32 mouse cellular contexts compared by ENCODE assay signal in the genomic region with DNA sequence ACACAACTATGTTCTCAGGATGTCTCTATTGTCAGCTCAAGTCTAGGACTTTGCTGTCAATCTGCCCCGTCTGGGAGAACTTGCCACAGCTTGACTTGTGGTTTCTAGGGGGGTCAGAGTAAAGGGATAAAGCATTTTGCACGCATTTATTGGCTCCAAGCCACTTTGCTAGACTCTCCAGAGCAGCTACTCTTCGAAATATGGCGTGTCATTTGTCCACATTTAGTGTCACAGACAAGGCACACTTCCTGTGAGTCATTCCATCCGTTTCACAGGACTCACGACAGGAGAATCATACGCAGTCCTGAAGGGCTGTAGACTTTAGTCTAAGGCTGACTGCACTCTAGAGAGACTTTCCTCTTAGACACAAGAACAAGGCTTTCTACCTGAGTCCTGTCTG. TPM values are rescaled to one million over a fixed set of nuclear protein-coding genes. Genes with fewer than 3 reads are reported as not detected.
DNase-seq lines count a peak whose midpoint lies in the region; ATAC-seq and TF ChIP-seq lines count a peak whose summit lies in the region.
"Had no signal": no experiment of that assay in that cellular context is flagged by ENCODE, and none has a peak within 500 bp of the region (broad histone marks: within the 10 kb centered on the region; RNA-seq: fewer than 3 reads in every experiment).

No protein-coding gene starts in this region.

- ATAC-seq in liver, embryonic 11.5 days (replicated peaks; ENCODE audit: low FRiP score): no peak
- ATAC-seq: activated CD4-positive, CD25-positive, alpha-beta regulatory T cell, adult 4 months; CD4-positive, CD25-positive, alpha-beta regulatory T cell, adult 4 months; forebrain, embryonic 14.5 days; forebrain, postnatal 0 days; hindbrain, embryonic 16.5 days; inflammation-experienced regulatory T-cells, adult 6 months; intestine, embryonic 16.5 days had no signal

- H3K9ac ChIP-seq in liver, embryonic 11.5 days (ENCODE audit: low read depth, low read length): no peak overlapping the region
- H3K9ac ChIP-seq: embryonic facial prominence, embryonic 12.5 days; embryonic facial prominence, embryonic 15.5 days; forebrain, postnatal 0 days; heart, embryonic 12.5 days; heart, embryonic 15.5 days; hindbrain, embryonic 13.5 days had no signal

- 46% methylated on average over 7 of the region's 7 CpGs for WGBS in liver, embryonic 11.5 days

- TF ChIP-seq CTCF in bone marrow macrophage, adult 2 months (IDR thresholded peaks at IDR 0.05; ENCODE audit: low read depth, low read length): no peak

- H3K27ac ChIP-seq in bone marrow macrophage, adult 2 months (ENCODE audit: insufficient read depth, low read depth, low read length): peak overlapping the region; percentile 58
- no peak overlapping the region for H3K27ac ChIP-seq in liver, embryonic 11.5 days (ENCODE audit: low read depth, low read length)
- H3K27ac ChIP-seq: embryonic facial prominence, embryonic 12.5 days; embryonic facial prominence, embryonic 15.5 days; gastrocnemius, adult 2 months; heart, embryonic 15.5 days; hindbrain, embryonic 10.5 days; hindbrain, embryonic 13.5 days had no signal

- peak; percentile 96 for DNase-seq in 416B (ENCODE audit: low read depth)
- peak; percentile 14 for DNase-seq in induced T-regulatory cell, adult 2 months (ENCODE audit: low read depth)
- no peak for DNase-seq in cerebellum, postnatal 14 days
- no peak for DNase-seq in embryo, embryonic 11 days
- no peak for DNase-seq in liver, embryonic 11.5 days (ENCODE audit: low spot score)
- DNase-seq: adrenal gland, adult 8-10 months; adrenal gland, postnatal 36 days; cerebellum, adult 11 months; cerebellum, postnatal 36 days; forebrain, postnatal 0 days; gastrocnemius, adult 2 months; gastrocnemius, postnatal 14 days; heart, adult 18-20 months; heart, postnatal 10 days; heart, postnatal 36 days had no signal

- TF ChIP-seq POLR2A in bone marrow macrophage, adult 2 months (IDR thresholded peaks at IDR 0.05; ENCODE audit: borderline replicate concordance, low read depth, low read length): no peak

- peaks cover 36% of the 10 kb centered on the region for H3K4me1 ChIP-seq in bone marrow macrophage, adult 2 months (ENCODE audit: control insufficient read depth, insufficient read depth, low read length)
- H3K4me1 ChIP-seq in liver, embryonic 11.5 days (replicated peaks; ENCODE audit: control insufficient read depth, insufficient read depth, low read length): no peaks in the 10 kb centered on the region
- H3K4me1 ChIP-seq: embryonic facial prominence, embryonic 12.5 days; embryonic facial prominence, embryonic 15.5 days; heart, embryonic 12.5 days; heart, embryonic 15.5 days; hindbrain, embryonic 10.5 days; hindbrain, embryonic 13.5 days had no signal

- H3K4me2 ChIP-seq in liver, embryonic 11.5 days: no peak overlapping the region
- H3K4me2 ChIP-seq: embryonic facial prominence, embryonic 12.5 days; embryonic facial prominence, embryonic 15.5 days; heart, embryonic 12.5 days; heart, embryonic 15.5 days; hindbrain, embryonic 13.5 days had no signal

- H3K27me3 ChIP-seq in liver, embryonic 11.5 days (replicated peaks; ENCODE audit: control insufficient read depth, insufficient read depth, low read length): no peaks in the 10 kb centered on the region
- H3K27me3 ChIP-seq: embryonic facial prominence, embryonic 12.5 days; embryonic facial prominence, embryonic 15.5 days; heart, embryonic 15.5 days had no signal

- no peaks in the 10 kb centered on the region for H3K9me3 ChIP-seq in liver, embryonic 11.5 days (ENCODE audit: control insufficient read depth, low read length)
- H3K9me3 ChIP-seq: embryonic facial prominence, embryonic 12.5 days; embryonic facial prominence, embryonic 15.5 days; heart, embryonic 12.5 days; heart, embryonic 15.5 days; hindbrain, embryonic 10.5 days; hindbrain, embryonic 13.5 days had no signal

- H3K4me3 ChIP-seq in bone marrow macrophage, adult 2 months (ENCODE audit: insufficient read depth, low read length): no peak overlapping the region
- H3K4me3 ChIP-seq in liver, embryonic 11.5 days (ENCODE audit: low read depth, low read length): no peak overlapping the region
- H3K4me3 ChIP-seq: embryonic facial prominence, embryonic 12.5 days; embryonic facial prominence, embryonic 15.5 days; gastrocnemius, adult 2 months; heart, embryonic 12.5 days; heart, embryonic 15.5 days; hindbrain, embryonic 10.5 days; hindbrain, embryonic 13.5 days had no signal

- H3K36me3 ChIP-seq in liver, embryonic 11.5 days (ENCODE audit: control insufficient read depth, insufficient read depth, low read length): no peaks in the 10 kb centered on the region
- H3K36me3 ChIP-seq: embryonic facial prominence, embryonic 12.5 days; embryonic facial prominence, embryonic 15.5 days; heart, embryonic 12.5 days; heart, embryonic 15.5 days; hindbrain, embryonic 10.5 days; hindbrain, embryonic 13.5 days had no signal

RNA-seq across cellular contexts. Expression of gene Gm9844, which starts 37.6 kb away (rescaled TPM):
- 2.4 TPM in 1 of 2 replicates, not detected in the other for polyA plus RNA-seq in bone marrow macrophage, adult 2 months (2012; ENCODE audit: insufficient read depth, insufficient read length, missing spikeins)
- 5.0 and 5.8 TPM in 2 replicates for polyA plus RNA-seq in liver, embryonic 11.5 days (2014; fragmentation: Nextera tagmentation; extraction: Ambion mirVana)

RNA-seq across cellular contexts. Expression of gene Lypd4, which starts 45.3 kb away (rescaled TPM):
- not detected in 2 replicates for polyA plus RNA-seq in bone marrow macrophage, adult 2 months (2012; ENCODE audit: insufficient read depth, insufficient read length, missing spikeins)
- polyA plus RNA-seq in liver, embryonic 11.5 days (2014; fragmentation: Nextera tagmentation; extraction: Ambion mirVana): not detected in 2 replicates
- polyA plus RNA-seq: activated CD4-positive, CD25-positive, alpha-beta regulatory T cell, adult 4 months; C2C12; CD4-positive, CD25-positive, alpha-beta regulatory T cell, adult 4 months; cerebellum, adult 2 months; embryonic facial prominence, embryonic 12.5 days; embryonic facial prominence, embryonic 15.5 days; forebrain, embryonic 11.5 days; forebrain, embryonic 14.5 days; forebrain, postnatal 0 days; frontal cortex, adult 2 months; heart, embryonic 12.5 days; heart, embryonic 15.5 days; hindbrain, embryonic 10.5 days; hindbrain, embryonic 13.5 days; inflammation-experienced regulatory T-cells, adult 6 months; intestine, embryonic 16.5 days had no signal

RNA-seq across cellular contexts. Expression of gene Dmrtc2, which starts 45.4 kb away (rescaled TPM):
- not detected in 2 replicates for polyA plus RNA-seq in bone marrow macrophage, adult 2 months (2012; ENCODE audit: insufficient read depth, insufficient read length, missing spikeins)
- not detected in 2 replicates for polyA plus RNA-seq in liver, embryonic 11.5 days (2014; fragmentation: Nextera tagmentation; extraction: Ambion mirVana)
- polyA plus RNA-seq: activated CD4-positive, CD25-positive, alpha-beta regulatory T cell, adult 4 months; C2C12; CD4-positive, CD25-positive, alpha-beta regulatory T cell, adult 4 months; cerebellum, adult 2 months; embryonic facial prominence, embryonic 12.5 days; forebrain, embryonic 11.5 days; forebrain, embryonic 14.5 days; frontal cortex, adult 2 months; heart, embryonic 12.5 days; heart, embryonic 15.5 days; hindbrain, embryonic 10.5 days; inflammation-experienced regulatory T-cells, adult 6 months; intestine, embryonic 16.5 days had no signal

RNA-seq across cellular contexts. Expression of gene Ceacam10, which starts 47.4 kb away (rescaled TPM):
- polyA plus RNA-seq in bone marrow macrophage, adult 2 months (2012; ENCODE audit: insufficient read depth, insufficient read length, missing spikeins): 1.7 TPM in 1 of 2 replicates, not detected in the other
- not detected in 2 replicates for polyA plus RNA-seq in liver, embryonic 11.5 days (2014; fragmentation: Nextera tagmentation; extraction: Ambion mirVana)
- polyA plus RNA-seq: activated CD4-positive, CD25-positive, alpha-beta regulatory T cell, adult 4 months; CD4-positive, CD25-positive, alpha-beta regulatory T cell, adult 4 months; forebrain, embryonic 11.5 days; forebrain, embryonic 14.5 days; forebrain, postnatal 0 days; frontal cortex, adult 2 months; heart, embryonic 12.5 days; hindbrain, embryonic 10.5 days; hindbrain, embryonic 13.5 days; inflammation-experienced regulatory T-cells, adult 6 months had no signal

RNA-seq across cellular contexts. Expression of gene Rps19, which starts 59.7 kb away (rescaled TPM):
- 1,580 and 1,635 TPM in 2 replicates for polyA plus RNA-seq in bone marrow macrophage, adult 2 months (2012; ENCODE audit: insufficient read depth, insufficient read length, missing spikeins)
- 2,415 and 2,620 TPM in 2 replicates for polyA plus RNA-seq in liver, embryonic 11.5 days (2014; fragmentation: Nextera tagmentation; extraction: Ambion mirVana)

Comparison
In these comparisons a context has a peak if more than half of its experiments do, and no peak if none do; other contexts are left out.
1. DNase-seq: peak in 416B (single experiment) and induced T-regulatory cell, adult 2 months (single experiment); none in cerebellum, postnatal 14 days (0 of 2), embryo, embryonic 11 days (single experiment) and liver, embryonic 11.5 days (single experiment).